Mouse (Mus musculus): ENCODE results near the gene Gm45062.

DNA sequence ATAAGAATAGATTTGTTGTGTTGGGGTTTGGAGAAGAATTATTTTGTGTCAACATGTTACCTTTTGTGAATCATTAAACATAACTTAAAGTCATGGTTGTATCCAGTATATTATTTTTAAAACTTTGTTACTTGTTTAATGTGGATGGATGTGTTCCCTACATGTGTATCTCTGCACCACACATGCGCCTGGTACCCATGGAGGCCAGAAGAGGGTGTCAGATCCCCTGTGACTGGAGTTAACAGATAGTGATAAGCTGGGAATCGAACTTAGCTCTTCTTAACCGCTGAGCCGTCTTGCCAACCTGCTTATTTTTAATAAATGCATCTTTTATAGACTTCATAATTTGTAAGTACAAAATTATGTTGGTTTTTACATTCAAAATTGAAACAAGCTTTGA is 262.0 kb downstream of the Gm45062 start:
- no peak for TF ChIP-seq CTCF (IDR thresholded peaks at IDR 0.05; ENCODE audit: insufficient read depth, low read depth, low read length)
- no peak for TF ChIP-seq POLR2A (IDR thresholded peaks at IDR 0.05; ENCODE audit: insufficient read depth, low read depth, low read length)
